Mouse (Mus musculus): ENCODE data around the gene R3hdm1. TPM values are rescaled to one million over a fixed set of nuclear protein-coding genes. Genes with fewer than 3 reads are reported as not detected.

R3hdm1 gene
- polyA plus RNA-seq, 1 experiment from 2014 or later, result 114 TPM

DNA sequence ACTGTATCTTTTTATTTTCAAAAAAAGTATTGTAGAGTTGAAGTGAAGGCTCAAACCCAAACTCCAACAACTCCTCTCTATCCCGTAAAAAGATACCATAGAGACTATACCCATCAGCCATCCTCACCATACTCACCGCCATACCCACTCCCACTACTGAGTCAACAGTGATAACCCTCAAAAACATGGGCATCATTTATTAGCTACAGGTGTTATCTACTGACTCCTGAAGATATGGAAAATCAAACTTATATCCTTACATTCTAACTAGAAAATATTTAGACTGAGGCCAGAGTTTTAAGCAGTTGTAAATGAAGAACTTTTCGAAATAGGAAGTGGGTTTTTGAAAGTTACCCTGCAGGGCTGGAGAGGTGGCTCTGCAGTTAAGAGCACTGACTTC, 33.1 kb upstream of the R3hdm1 start:
- Histone ChIP-seq H3K27ac (ENCODE audit: low read depth, low read length) (no peak overlapping the region), H3K27me3 (ENCODE audit: control insufficient read depth, insufficient read depth, low read length) (no peaks in the 10 kb centered on the region), H3K4me1 (replicated peaks; ENCODE audit: control insufficient read depth, insufficient read depth, low read length) (no peaks in the 10 kb centered on the region), H3K9ac (ENCODE audit: low read depth, low read length) (no peak overlapping the region), H3K4me3 (ENCODE audit: low read depth, low read length) (no peak overlapping the region), H3K4me2 (replicated peaks; ENCODE audit: low read depth, low read length) (no peak overlapping the region), H3K36me3 (ENCODE audit: control insufficient read depth, insufficient read depth, low read length) (no peaks in the 10 kb centered on the region), H3K9me3 (ENCODE audit: control insufficient read depth, low read length) (no peaks in the 10 kb centered on the region)
- whole genome bisulfite sequencing, result 93% methylated on average over 3 of the region's 3 CpGs
- ATAC-seq (ENCODE audit: low FRiP score) (no peak), DNase-seq (ENCODE audit: low spot score) (no peak)

DNA sequence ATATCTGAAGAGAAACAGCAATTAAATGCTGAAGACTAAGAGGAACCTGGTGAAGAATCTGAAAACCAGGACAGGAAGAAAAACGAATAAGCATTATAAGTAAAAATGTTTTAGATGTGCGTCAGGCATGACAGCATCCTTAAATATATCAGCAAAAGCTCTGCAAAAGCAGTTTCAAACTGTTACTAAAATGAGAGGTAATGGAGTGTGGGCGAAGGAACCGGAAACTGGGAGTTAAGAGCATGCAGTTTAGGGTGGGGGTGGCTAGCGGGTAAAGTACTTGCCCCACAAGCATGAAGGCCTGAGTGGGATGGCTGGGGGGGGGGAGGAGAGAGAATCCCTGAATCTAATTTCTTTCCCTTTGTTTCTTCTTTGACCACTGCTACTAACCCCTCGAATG, 30.1 kb upstream of the R3hdm1 start:
- Histone ChIP-seq H3K9ac (ENCODE audit: low read depth, low read length) (no peak overlapping the region), H3K4me2 (replicated peaks; ENCODE audit: low read depth, low read length) (no peak overlapping the region), H3K27ac (ENCODE audit: low read depth, low read length) (no peak overlapping the region), H3K4me1 (replicated peaks; ENCODE audit: control insufficient read depth, insufficient read depth, low read length) (no peaks in the 10 kb centered on the region), H3K9me3 (ENCODE audit: control insufficient read depth, low read length) (no peaks in the 10 kb centered on the region), H3K36me3 (ENCODE audit: control insufficient read depth, insufficient read depth, low read length) (no peaks in the 10 kb centered on the region), H3K4me3 (ENCODE audit: low read depth, low read length) (no peak overlapping the region), H3K27me3 (ENCODE audit: control insufficient read depth, insufficient read depth, low read length) (no peaks in the 10 kb centered on the region)
- ATAC-seq (ENCODE audit: low FRiP score) (no peak), DNase-seq (ENCODE audit: low spot score) (no peak)
- 98% methylated on average over 6 of the region's 6 CpGs for WGBS

- no peak for ATAC-seq (ENCODE audit: low FRiP score)
- 82% methylated on average over 8 of the region's 8 CpGs for WGBS
- H3K4me3 ChIP-seq (ENCODE audit: low read depth, low read length), result no peak overlapping the region
Observed at GRCm38 (mm10) chr1:128076791-128077479, 26.2 kb upstream of the R3hdm1 start.

DNA sequence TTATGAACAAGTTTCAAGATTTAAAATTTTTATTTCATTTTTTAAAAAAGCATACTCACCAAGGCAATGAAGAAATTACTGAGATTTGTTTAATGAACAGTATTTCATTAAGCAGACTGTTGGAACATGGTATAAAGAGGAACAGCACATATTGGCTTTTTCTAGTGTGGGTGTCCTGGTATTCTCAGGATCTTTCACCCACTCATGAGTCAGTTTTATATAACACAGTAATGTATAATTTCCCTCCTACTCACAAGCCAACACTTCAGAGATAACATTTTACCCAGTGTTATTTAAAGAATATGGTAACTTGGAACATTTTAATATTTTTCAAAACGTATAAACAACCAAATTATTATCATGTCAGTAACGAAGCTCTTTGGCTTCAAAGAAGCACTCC, 25.3 kb upstream of the R3hdm1 start:
- Histone ChIP-seq H3K9ac (ENCODE audit: low read depth, low read length) (no peak overlapping the region), H3K4me1 (replicated peaks; ENCODE audit: control insufficient read depth, insufficient read depth, low read length) (no peaks in the 10 kb centered on the region), H3K4me3 (ENCODE audit: low read depth, low read length) (no peak overlapping the region), H3K27me3 (ENCODE audit: control insufficient read depth, insufficient read depth, low read length) (no peaks in the 10 kb centered on the region), H3K27ac (ENCODE audit: low read depth, low read length) (no peak overlapping the region), H3K36me3 (ENCODE audit: control insufficient read depth, insufficient read depth, low read length) (no peaks in the 10 kb centered on the region), H3K4me2 (replicated peaks; ENCODE audit: low read depth, low read length) (no peak overlapping the region), H3K9me3 (ENCODE audit: control insufficient read depth, low read length) (no peaks in the 10 kb centered on the region)
- DNase-seq (ENCODE audit: low spot score) (no peak), ATAC-seq (ENCODE audit: low FRiP score) (no peak)
- 90% methylated on average over 2 of the region's 2 CpGs for WGBS

More at GRCm38 (mm10) chr1:128076791-128077479, 26.2 kb upstream of the R3hdm1 start:
- H3K4me2 ChIP-seq (replicated peaks; ENCODE audit: low read depth, low read length), result no peak overlapping the region
- no peaks in the 10 kb centered on the region for H3K27me3 ChIP-seq (ENCODE audit: control insufficient read depth, insufficient read depth, low read length)
- no peaks in the 10 kb centered on the region for H3K36me3 ChIP-seq (ENCODE audit: control insufficient read depth, insufficient read depth, low read length)
- no peak overlapping the region for H3K9ac ChIP-seq (ENCODE audit: low read depth, low read length)
- no peaks in the 10 kb centered on the region for H3K4me1 ChIP-seq (replicated peaks; ENCODE audit: control insufficient read depth, insufficient read depth, low read length)
- no peak for DNase-seq (ENCODE audit: low spot score)
- H3K27ac ChIP-seq (ENCODE audit: low read depth, low read length), result no peak overlapping the region
- H3K9me3 ChIP-seq (ENCODE audit: control insufficient read depth, low read length), result no peaks in the 10 kb centered on the region

GRCm38 (mm10) chr1:128078646-128079045, 24.5 kb upstream of the R3hdm1 start:
- no peaks in the 10 kb centered on the region for H3K4me1 ChIP-seq (replicated peaks; ENCODE audit: control insufficient read depth, insufficient read depth, low read length)
- no peaks in the 10 kb centered on the region for H3K9me3 ChIP-seq (ENCODE audit: control insufficient read depth, low read length)
- H3K27me3 ChIP-seq (ENCODE audit: control insufficient read depth, insufficient read depth, low read length), result no peaks in the 10 kb centered on the region
- DNase-seq (ENCODE audit: low spot score) (no peak), ATAC-seq (ENCODE audit: low FRiP score) (no peak)
- 97% methylated on average over 1 of the region's 1 CpGs for WGBS
- H3K9ac ChIP-seq (ENCODE audit: low read depth, low read length), result no peak overlapping the region
- H3K4me3 ChIP-seq (ENCODE audit: low read depth, low read length), result no peak overlapping the region
- H3K27ac ChIP-seq (ENCODE audit: low read depth, low read length), result no peak overlapping the region
- H3K4me2 ChIP-seq (replicated peaks; ENCODE audit: low read depth, low read length), result no peak overlapping the region
- H3K36me3 ChIP-seq (ENCODE audit: control insufficient read depth, insufficient read depth, low read length), result no peaks in the 10 kb centered on the region

- no peak for ATAC-seq (ENCODE audit: low FRiP score)
- 90% methylated on average over 5 of the region's 5 CpGs for WGBS
- Histone ChIP-seq H3K9ac (ENCODE audit: low read depth, low read length) (no peak overlapping the region), H3K27me3 (ENCODE audit: control insufficient read depth, insufficient read depth, low read length) (no peaks in the 10 kb centered on the region), H3K4me2 (replicated peaks; ENCODE audit: low read depth, low read length) (no peak overlapping the region), H3K9me3 (ENCODE audit: control insufficient read depth, low read length) (no peaks in the 10 kb centered on the region), H3K4me3 (ENCODE audit: low read depth, low read length) (no peak overlapping the region), H3K36me3 (ENCODE audit: control insufficient read depth, insufficient read depth, low read length) (no peaks in the 10 kb centered on the region), H3K27ac (ENCODE audit: low read depth, low read length) (no peak overlapping the region), H3K4me1 (replicated peaks; ENCODE audit: control insufficient read depth, insufficient read depth, low read length) (no peaks in the 10 kb centered on the region)
- no peak for DNase-seq (ENCODE audit: low spot score)
Observed at GRCm38 (mm10) chr1:128080936-128081696, 22.0 kb upstream of the R3hdm1 start.

DNA sequence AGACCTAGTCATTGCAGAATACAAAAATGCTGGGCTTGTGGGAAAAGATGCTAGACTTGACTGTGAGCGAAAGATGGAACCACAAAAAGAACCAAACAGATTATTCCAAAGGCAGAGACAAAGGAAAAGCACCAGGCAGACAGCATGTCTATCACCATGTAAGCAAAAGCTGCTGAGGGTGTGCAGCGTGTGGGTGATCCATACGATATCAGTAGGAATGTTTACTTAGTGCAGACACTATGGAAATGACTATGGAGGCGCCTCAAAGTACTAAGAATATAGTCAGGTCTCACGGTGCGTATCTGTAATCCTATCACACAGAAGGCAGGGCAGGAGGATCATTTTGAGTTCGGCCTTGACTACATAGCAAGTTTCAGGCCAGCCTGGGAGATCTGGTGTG, 21.2 kb upstream of the R3hdm1 start:
- WGBS, result 92% methylated on average over 7 of the region's 7 CpGs
- DNase-seq (ENCODE audit: low spot score), result no peak
- no peak for ATAC-seq (ENCODE audit: low FRiP score)

GRCm38 (mm10) chr1:128082800-128083199, 20.3 kb upstream of the R3hdm1 start:
- Histone ChIP-seq H3K9ac (ENCODE audit: low read depth, low read length) (no peak overlapping the region), H3K9me3 (ENCODE audit: control insufficient read depth, low read length) (no peaks in the 10 kb centered on the region), H3K36me3 (ENCODE audit: control insufficient read depth, insufficient read depth, low read length) (no peaks in the 10 kb centered on the region), H3K4me2 (replicated peaks; ENCODE audit: low read depth, low read length) (no peak overlapping the region), H3K4me3 (ENCODE audit: low read depth, low read length) (no peak overlapping the region), H3K27me3 (ENCODE audit: control insufficient read depth, insufficient read depth, low read length) (no peaks in the 10 kb centered on the region), H3K4me1 (replicated peaks; ENCODE audit: control insufficient read depth, insufficient read depth, low read length) (no peaks in the 10 kb centered on the region), H3K27ac (ENCODE audit: low read depth, low read length) (no peak overlapping the region)
- DNase-seq (ENCODE audit: low spot score), result no peak
- WGBS, result 82% methylated on average over 7 of the region's 7 CpGs
- ATAC-seq (ENCODE audit: low FRiP score), result no peak

More for the DNA sequence above, 21.2 kb upstream of the R3hdm1 start:
- no peak overlapping the region for H3K4me2 ChIP-seq (replicated peaks; ENCODE audit: low read depth, low read length)
- H3K9me3 ChIP-seq (ENCODE audit: control insufficient read depth, low read length), result no peaks in the 10 kb centered on the region
- H3K36me3 ChIP-seq (ENCODE audit: control insufficient read depth, insufficient read depth, low read length), result no peaks in the 10 kb centered on the region
- no peaks in the 10 kb centered on the region for H3K4me1 ChIP-seq (replicated peaks; ENCODE audit: control insufficient read depth, insufficient read depth, low read length)
- H3K27ac ChIP-seq (ENCODE audit: low read depth, low read length), result no peak overlapping the region
- no peak overlapping the region for H3K4me3 ChIP-seq (ENCODE audit: low read depth, low read length)
- H3K9ac ChIP-seq (ENCODE audit: low read depth, low read length), result no peak overlapping the region
- H3K27me3 ChIP-seq (ENCODE audit: control insufficient read depth, insufficient read depth, low read length), result no peaks in the 10 kb centered on the region

GRCm38 (mm10) chr1:128094686-128095085, 8.4 kb upstream of the R3hdm1 start:
- no peak overlapping the region for H3K27ac ChIP-seq (ENCODE audit: low read depth, low read length)
- H3K4me3 ChIP-seq (ENCODE audit: low read depth, low read length), result no peak overlapping the region
- H3K4me2 ChIP-seq (replicated peaks; ENCODE audit: low read depth, low read length), result no peak overlapping the region
- H3K9me3 ChIP-seq (ENCODE audit: control insufficient read depth, low read length), result no peaks in the 10 kb centered on the region
- no peak overlapping the region for H3K9ac ChIP-seq (ENCODE audit: low read depth, low read length)
- H3K36me3 ChIP-seq (ENCODE audit: control insufficient read depth, insufficient read depth, low read length), result no peaks in the 10 kb centered on the region
- no peak for DNase-seq (ENCODE audit: low spot score)
- H3K27me3 ChIP-seq (ENCODE audit: control insufficient read depth, insufficient read depth, low read length), result no peaks in the 10 kb centered on the region
- no peaks in the 10 kb centered on the region for H3K4me1 ChIP-seq (replicated peaks; ENCODE audit: control insufficient read depth, insufficient read depth, low read length)
- 70% methylated on average over 1 of the region's 2 CpGs for WGBS
- no peak for ATAC-seq (ENCODE audit: low FRiP score)
